Mouse (Mus musculus) adrenal gland (tissue): ENCODE results near the gene Igdcc4.

Experiments
- intact Hi-C: fragments of 180-260 bp; cut with DNase I; formaldehyde crosslinking; loops from one replicate; pipeline ENCODE4 v1.15.1; 2025

Igdcc4 gene

DNA sequence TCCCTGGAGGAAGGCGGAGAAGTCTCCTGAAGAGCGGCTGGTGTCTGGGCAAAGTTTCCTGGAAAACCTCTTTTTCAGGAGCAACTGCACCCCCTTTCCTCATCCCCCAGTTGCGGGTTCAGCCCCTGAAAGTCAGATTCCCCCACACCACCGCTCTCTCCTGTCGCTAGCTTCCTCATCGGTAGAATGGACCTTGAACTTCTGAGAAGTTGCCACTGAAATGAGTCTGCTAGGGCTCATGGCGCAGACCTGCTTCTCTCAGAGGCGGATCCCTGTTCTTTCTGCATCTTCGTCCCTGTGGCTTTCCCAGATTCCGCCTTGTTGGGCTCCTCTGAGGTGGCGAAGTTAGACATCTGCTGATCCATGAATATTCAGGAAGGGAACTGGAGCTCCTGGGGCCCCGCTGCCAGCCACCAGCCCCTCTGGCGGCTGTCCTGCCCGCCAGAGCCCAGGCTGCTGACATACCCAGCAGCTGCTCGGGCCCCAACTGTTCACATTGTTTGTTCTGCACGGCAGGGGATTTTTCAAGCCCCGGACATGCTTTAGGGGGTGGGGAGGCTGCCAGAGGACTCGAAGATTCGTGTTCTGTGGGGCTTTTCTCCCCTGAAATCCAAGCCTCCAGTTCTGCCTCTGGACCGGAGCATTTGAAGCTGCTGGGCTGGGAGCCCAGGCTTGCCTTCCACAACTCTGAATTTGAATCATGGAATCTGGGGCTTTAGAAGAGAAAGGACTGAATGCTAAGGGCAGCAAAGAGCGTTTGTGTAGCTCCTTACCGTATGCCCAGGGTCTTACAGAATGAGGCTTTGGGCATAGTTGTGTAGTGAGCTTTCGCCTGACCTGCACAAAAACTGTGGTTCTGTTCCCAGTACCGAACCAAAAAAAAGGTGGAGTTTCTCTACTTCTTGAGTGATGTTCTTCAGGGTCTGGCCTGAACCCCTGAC, 8.1 kb downstream of the Igdcc4 start:
- intact Hi-C loops: no loop called here

GRCm38 (mm10) chr9:65111698-65112097, 10.4 kb downstream of the Igdcc4 start:
- intact Hi-C loops: no loop called here

GRCm38 (mm10) chr9:65113694-65114093, 12.4 kb downstream of the Igdcc4 start:
- intact Hi-C loops: no loop called here

GRCm38 (mm10) chr9:65115891-65116290, 14.6 kb downstream of the Igdcc4 start:
- intact Hi-C loops: loop anchor here (5.0 kb wide), 1 partner anchor 79 kb away; no protein-coding TSS in a partner anchor

DNA sequence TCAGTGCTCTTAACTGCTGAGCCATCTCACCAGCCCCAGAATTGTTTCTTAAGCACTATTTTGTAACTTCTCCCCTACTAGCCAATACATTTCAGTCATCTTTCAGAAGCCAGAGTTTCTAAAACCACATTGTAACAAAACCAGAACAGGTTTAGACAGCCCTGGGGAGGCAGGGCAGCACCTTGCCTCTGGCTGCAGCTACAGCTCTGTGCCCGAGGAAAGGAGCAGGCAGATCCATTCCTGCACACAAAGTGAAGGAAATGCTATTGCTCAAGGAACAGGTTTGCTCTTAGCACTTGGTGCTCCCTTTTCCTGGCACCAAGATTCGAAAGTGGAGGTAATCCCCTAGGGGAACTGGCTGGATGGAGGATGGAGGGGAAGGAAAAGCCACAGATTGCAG, 16.2 kb downstream of the Igdcc4 start:
- intact Hi-C loops: loop anchor here (5.0 kb wide), 1 partner anchor 80 kb away; no protein-coding TSS in a partner anchor

- intact Hi-C loops: loop anchor here (5.0 kb wide), 1 partner anchor 49 kb away; no protein-coding TSS in a partner anchor
Observed at GRCm38 (mm10) chr9:65120935-65121334, 19.6 kb downstream of the Igdcc4 start.

- intact Hi-C loops: loop anchor here (5.0 kb wide), 1 partner anchor 50 kb away; no protein-coding TSS in a partner anchor
Observed at GRCm38 (mm10) chr9:65122545-65122944, 21.3 kb downstream of the Igdcc4 start.

- intact Hi-C loops: loop anchor here (5.0 kb wide), 1 partner anchor 51 kb away; no protein-coding TSS in a partner anchor
Observed at GRCm38 (mm10) chr9:65123552-65124168, 22.4 kb downstream of the Igdcc4 start.

- intact Hi-C loops: no loop called here
Observed at GRCm38 (mm10) chr9:65128123-65128815, 27.0 kb downstream of the Igdcc4 start.

- intact Hi-C loops: loop anchor here (5.0 kb wide), 1 partner anchor 36 kb away; no protein-coding TSS in a partner anchor
Observed at GRCm38 (mm10) chr9:65131717-65132116, 30.4 kb downstream of the Igdcc4 start.

DNA sequence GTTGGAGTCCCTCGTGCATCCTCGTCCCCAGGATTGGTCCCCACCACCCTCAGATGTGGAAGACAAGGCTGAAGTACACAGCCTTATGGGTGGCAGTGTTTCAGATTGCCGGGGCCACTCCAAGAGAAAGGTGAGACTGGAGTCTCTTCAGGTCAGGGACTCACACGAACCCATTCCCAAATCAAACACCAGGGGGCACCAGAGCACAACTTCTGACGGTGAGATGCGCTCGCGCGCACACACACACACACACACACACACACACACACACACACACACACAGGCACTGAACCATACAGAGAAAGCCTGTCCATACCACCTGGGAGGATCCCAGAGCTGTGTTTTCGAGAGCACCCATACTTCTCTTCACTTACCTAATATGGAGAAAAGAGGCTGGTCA, 32.5 kb downstream of the Igdcc4 start:
- intact Hi-C loops: loop anchor here (1.0 to 5.0 kb wide), 2 partner anchors 34 to 56 kb away; no protein-coding TSS in a partner anchor

- intact Hi-C loops: loop anchor here (5.0 kb wide), 1 partner anchor 147 kb away; no protein-coding TSS in a partner anchor
Observed at GRCm38 (mm10) chr9:65135126-65135525, 33.8 kb downstream of the Igdcc4 start.

GRCm38 (mm10) chr9:65140491-65140890, 39.2 kb downstream of the Igdcc4 start:
- intact Hi-C loops: no loop called here

GRCm38 (mm10) chr9:65140936-65141305, 39.6 kb downstream of the Igdcc4 start, which contains the start of gene Igdcc3:
Igdcc3 (plus strand) TSS chr9:65141189.
- intact Hi-C loops: no loop called here

DNA sequence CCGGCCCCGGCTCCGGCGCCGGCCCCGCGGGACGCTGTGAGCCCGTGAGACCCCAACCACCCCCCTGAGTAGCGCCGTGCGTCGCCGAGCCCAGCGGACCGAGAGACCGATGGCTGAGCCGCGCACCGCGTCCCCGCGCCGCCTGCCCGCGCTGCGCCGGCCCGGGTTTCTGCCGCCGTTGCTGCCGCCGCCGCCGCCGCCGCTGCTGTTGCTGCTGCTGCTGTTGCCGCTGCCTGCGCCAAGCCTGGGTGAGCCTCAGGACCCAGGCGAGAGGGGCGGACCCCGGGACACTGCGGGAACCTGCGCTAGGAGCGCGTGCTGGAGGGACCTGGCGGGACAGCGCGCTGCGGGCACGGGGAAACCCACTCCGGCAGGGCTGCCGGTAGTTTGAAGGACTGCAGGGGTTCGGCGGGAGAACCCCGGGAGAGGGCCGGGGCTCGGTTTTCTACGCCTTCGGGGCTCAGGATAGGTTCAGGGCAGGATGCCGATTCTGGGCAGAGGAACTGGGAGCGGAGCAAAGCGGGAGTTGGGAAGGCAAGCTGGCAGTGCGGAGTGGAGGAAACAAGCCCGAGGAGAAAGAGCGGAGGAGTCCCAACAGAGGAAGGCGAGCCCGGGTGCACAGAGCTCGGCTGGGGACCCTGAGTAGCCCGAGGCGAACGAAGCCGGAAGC, 40.2 kb downstream of the Igdcc4 start:
- intact Hi-C loops: no loop called here

DNA sequence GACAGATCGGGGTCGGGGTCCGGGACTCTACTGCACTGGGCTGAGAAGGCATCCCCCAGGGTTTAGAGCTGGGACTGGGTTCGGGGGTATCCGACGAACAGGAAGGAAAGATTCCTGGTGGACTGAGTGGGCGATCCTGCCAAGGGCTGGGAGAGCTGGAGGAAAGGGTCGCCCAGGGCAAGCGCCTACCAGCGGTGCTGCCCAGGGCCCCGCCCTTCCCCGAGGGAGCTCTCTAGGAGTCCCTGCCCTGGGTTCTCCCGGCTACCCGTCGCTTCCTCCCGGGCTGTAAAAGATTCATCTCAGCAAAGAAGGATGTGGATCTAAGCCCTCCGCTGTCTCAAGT, 40.7 kb downstream of the Igdcc4 start:
- intact Hi-C loops: no loop called here

DNA sequence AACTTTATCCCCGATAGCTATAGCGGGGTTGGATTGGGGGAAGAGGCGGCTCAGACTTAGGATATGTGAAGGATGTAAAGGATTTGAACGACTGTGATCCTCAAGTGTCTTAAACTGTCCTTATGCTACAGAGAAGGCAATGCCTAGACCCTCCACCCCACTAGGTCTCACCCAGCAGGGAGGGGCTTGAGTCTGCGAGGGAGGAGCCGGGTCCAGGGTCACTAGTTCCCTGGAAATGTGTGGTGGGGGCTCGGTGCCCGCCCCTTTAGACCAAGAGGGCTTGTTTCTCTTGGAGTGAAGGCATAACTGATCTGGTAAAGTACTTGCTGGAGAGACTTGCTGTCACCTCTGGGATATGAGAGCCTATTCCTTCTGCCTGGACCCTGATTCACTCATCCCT, 41.1 kb downstream of the Igdcc4 start:
- intact Hi-C loops: no loop called here

GRCm38 (mm10) chr9:65146001-65146400, 44.7 kb downstream of the Igdcc4 start:
- intact Hi-C loops: no loop called here

- intact Hi-C loops: no loop called here
Observed at GRCm38 (mm10) chr9:65148507-65148906, 47.2 kb downstream of the Igdcc4 start.

DNA sequence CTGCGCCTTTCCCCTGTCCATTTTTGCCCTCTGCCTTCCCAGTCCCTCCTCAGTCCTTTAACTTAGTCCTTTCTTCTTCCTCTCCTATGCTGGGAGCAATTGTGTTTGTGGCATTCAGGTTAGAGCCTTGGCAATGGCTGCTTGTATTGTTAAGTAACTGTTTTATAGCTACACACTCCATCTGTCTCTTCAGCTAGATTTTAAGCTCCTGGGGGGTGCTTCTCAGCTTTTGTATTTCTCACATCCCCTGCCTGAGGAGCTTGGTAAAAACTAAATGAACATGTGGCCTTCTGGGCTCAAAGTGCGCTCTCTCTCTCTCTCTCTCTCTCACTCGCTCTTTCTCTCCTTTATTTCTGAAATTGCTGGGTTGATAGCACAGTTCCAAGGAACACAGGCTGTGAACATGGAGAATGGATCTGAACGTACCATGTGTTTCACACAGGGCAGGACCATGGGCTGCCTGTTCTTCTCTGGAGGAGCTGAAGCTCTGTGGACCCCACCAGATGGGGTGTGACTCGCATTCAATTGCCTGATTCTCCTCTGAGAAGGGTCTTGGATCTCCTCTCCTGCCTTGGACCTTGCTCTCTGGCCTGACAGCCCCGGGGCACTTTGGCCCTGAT, 51.5 kb downstream of the Igdcc4 start:
- intact Hi-C loops: no loop called here
